Mouse (Mus musculus): ENCODE measurements around the gene Aldh16a1. TPM values are rescaled to one million over a fixed set of nuclear protein-coding genes. Genes with fewer than 3 reads are reported as not detected.

Gene Aldh16a1
- polyA plus RNA-seq, 1 experiment, result not detected

- WGBS, result 60% methylated on average over 7 of the region's 7 CpGs
- no peak overlapping the region for H3K4me3 ChIP-seq (ENCODE audit: insufficient read depth, low read depth, low read length)
- H3K4me1 ChIP-seq (ENCODE audit: control insufficient read depth, insufficient read depth, low read length), result peaks cover 11% of the 10 kb centered on the region
- TF ChIP-seq POLR2A (IDR thresholded peaks at IDR 0.05; ENCODE audit: insufficient read depth, low read depth, low read length) (no peak), CTCF (IDR thresholded peaks at IDR 0.05; ENCODE audit: insufficient read depth, low read depth, low read length) (no peak)
- no peak overlapping the region for H3K27ac ChIP-seq (ENCODE audit: insufficient read depth, low read depth, low read length)
Measured at GRCm38 (mm10) chr7:45172974-45173373, 18.6 kb upstream of the Aldh16a1 start.

GRCm38 (mm10) chr7:45169495-45169894 lies 15.1 kb upstream of the Aldh16a1 start:
- no peak overlapping the region for H3K4me3 ChIP-seq (ENCODE audit: insufficient read depth, low read depth, low read length)
- WGBS, result 88% methylated on average over 3 of the region's 3 CpGs

GRCm38 (mm10) chr7:45168656-45169055 lies 14.3 kb upstream of the Aldh16a1 start:
- TF ChIP-seq POLR2A (IDR thresholded peaks at IDR 0.05; ENCODE audit: insufficient read depth, low read depth, low read length) (no peak), CTCF (IDR thresholded peaks at IDR 0.05; ENCODE audit: insufficient read depth, low read depth, low read length) (no peak)
- WGBS, result 8% methylated on average over 24 of the region's 24 CpGs
- H3K27ac ChIP-seq (ENCODE audit: insufficient read depth, low read depth, low read length), result no peak overlapping the region
- no peak overlapping the region for H3K4me3 ChIP-seq (ENCODE audit: insufficient read depth, low read depth, low read length)
- H3K4me1 ChIP-seq (ENCODE audit: control insufficient read depth, insufficient read depth, low read length), result peaks cover 5% of the 10 kb centered on the region; the same call in 1 of the 2 replicates

More at GRCm38 (mm10) chr7:45169495-45169894, 15.1 kb upstream of the Aldh16a1 start:
- H3K27ac ChIP-seq (ENCODE audit: insufficient read depth, low read depth, low read length), result no peak overlapping the region
- peaks cover 5% of the 10 kb centered on the region; the same call in 1 of the 2 replicates for H3K4me1 ChIP-seq (ENCODE audit: control insufficient read depth, insufficient read depth, low read length)
- TF ChIP-seq CTCF (IDR thresholded peaks at IDR 0.05; ENCODE audit: insufficient read depth, low read depth, low read length) (no peak), POLR2A (IDR thresholded peaks at IDR 0.05; ENCODE audit: insufficient read depth, low read depth, low read length) (no peak)

- 7% methylated on average over 19 of the region's 19 CpGs for WGBS
- Histone ChIP-seq H3K4me1 (ENCODE audit: control insufficient read depth, insufficient read depth, low read length) (peaks cover 5% of the 10 kb centered on the region; the same call in 1 of the 2 replicates), H3K4me3 (ENCODE audit: insufficient read depth, low read depth, low read length) (no peak overlapping the region), H3K27ac (ENCODE audit: insufficient read depth, low read depth, low read length) (no peak overlapping the region)
- TF ChIP-seq CTCF (IDR thresholded peaks at IDR 0.05; ENCODE audit: insufficient read depth, low read depth, low read length) (no peak), POLR2A (IDR thresholded peaks at IDR 0.05; ENCODE audit: insufficient read depth, low read depth, low read length) (no peak)
Measured at GRCm38 (mm10) chr7:45167761-45168445, 13.5 kb upstream of the Aldh16a1 start.

- Histone ChIP-seq H3K4me1 (ENCODE audit: control insufficient read depth, insufficient read depth, low read length) (peaks cover 11% of the 10 kb centered on the region), H3K4me3 (ENCODE audit: insufficient read depth, low read depth, low read length) (no peak overlapping the region), H3K27ac (ENCODE audit: insufficient read depth, low read depth, low read length) (no peak overlapping the region)
- 24% methylated on average over 9 of the region's 10 CpGs for WGBS
- TF ChIP-seq CTCF (IDR thresholded peaks at IDR 0.05; ENCODE audit: insufficient read depth, low read depth, low read length), result no peak
- TF ChIP-seq POLR2A (IDR thresholded peaks at IDR 0.05; ENCODE audit: insufficient read depth, low read depth, low read length), result no peak
Measured at GRCm38 (mm10) chr7:45166950-45167401, 12.6 kb upstream of the Aldh16a1 start.

- Histone ChIP-seq H3K4me3 (ENCODE audit: insufficient read depth, low read depth, low read length) (peak overlapping the region; percentile 15; the same call in 1 of the 2 replicates), H3K27ac (ENCODE audit: insufficient read depth, low read depth, low read length) (no peak overlapping the region)
- 68% methylated on average over 11 of the region's 11 CpGs for WGBS
Measured at GRCm38 (mm10) chr7:45165701-45166100, 11.3 kb upstream of the Aldh16a1 start.

GRCm38 (mm10) chr7:45164833-45165232 lies 10.4 kb upstream of the Aldh16a1 start:
- no peak overlapping the region for H3K4me3 ChIP-seq (ENCODE audit: insufficient read depth, low read depth, low read length)
- H3K27ac ChIP-seq (ENCODE audit: insufficient read depth, low read depth, low read length), result no peak overlapping the region
- no peak for TF ChIP-seq POLR2A (IDR thresholded peaks at IDR 0.05; ENCODE audit: insufficient read depth, low read depth, low read length)
- TF ChIP-seq CTCF (IDR thresholded peaks at IDR 0.05; ENCODE audit: insufficient read depth, low read depth, low read length), result no peak
- WGBS, result 68% methylated on average over 5 of the region's 5 CpGs
- peaks cover 12% of the 10 kb centered on the region for H3K4me1 ChIP-seq (ENCODE audit: control insufficient read depth, insufficient read depth, low read length)

More at GRCm38 (mm10) chr7:45165701-45166100, 11.3 kb upstream of the Aldh16a1 start:
- TF ChIP-seq CTCF (IDR thresholded peaks at IDR 0.05; ENCODE audit: insufficient read depth, low read depth, low read length) (no peak), POLR2A (IDR thresholded peaks at IDR 0.05; ENCODE audit: insufficient read depth, low read depth, low read length) (no peak)
- peaks cover 12% of the 10 kb centered on the region for H3K4me1 ChIP-seq (ENCODE audit: control insufficient read depth, insufficient read depth, low read length)

GRCm38 (mm10) chr7:45163735-45164490 lies 9.5 kb upstream of the Aldh16a1 start, which contains the start of gene Slc17a7:
Slc17a7 (plus strand) TSS chr7:45163949.
- WGBS, result 2% methylated on average over 41 of the region's 41 CpGs
- Histone ChIP-seq H3K4me1 (ENCODE audit: control insufficient read depth, insufficient read depth, low read length) (peaks cover 12% of the 10 kb centered on the region), H3K4me3 (ENCODE audit: insufficient read depth, low read depth, low read length) (peak within 1 kb of the TSS; percentile 28), H3K27ac (ENCODE audit: insufficient read depth, low read depth, low read length) (no peak within 1 kb of the TSS)
- TF ChIP-seq CTCF (IDR thresholded peaks at IDR 0.05; ENCODE audit: insufficient read depth, low read depth, low read length) (no peak), POLR2A (IDR thresholded peaks at IDR 0.05; ENCODE audit: insufficient read depth, low read depth, low read length) (no peak)
